Mouse (Mus musculus) gastrocnemius, postnatal 25 days (tissue): ENCODE measurements at regions not wholly inside any gene's neighbourhood (a gene's known extent, or its start where the extent isn't known, plus 50 kb on each side); places are given as distances from the start of the nearest gene placed in this dataset.

ENCODE experiments used
- DNase-seq: peaks from one replicate; pipeline ENCODE4 v3.0.0; 2022

DNA sequence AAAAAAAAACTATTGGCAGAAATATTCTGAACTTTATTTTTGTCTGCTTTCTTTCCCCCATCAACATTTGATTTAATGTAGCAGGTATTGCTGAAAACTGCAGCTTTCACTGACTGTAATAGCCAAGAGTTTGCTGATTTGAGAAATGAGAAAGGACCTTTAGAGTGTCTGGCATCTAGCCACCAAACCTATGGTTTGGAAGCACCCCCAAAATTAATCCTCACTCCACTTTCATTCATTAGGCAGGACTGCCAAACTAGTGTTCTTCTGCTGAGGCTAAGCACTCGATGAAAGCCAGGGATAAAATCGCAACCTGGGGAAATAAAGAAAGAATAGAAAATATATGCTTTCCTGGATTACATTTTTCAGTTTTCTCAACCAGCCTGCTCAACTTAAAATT lies 320.4 kb downstream of the Atp6ap1l start:
- no peak for DNase-seq

DNA sequence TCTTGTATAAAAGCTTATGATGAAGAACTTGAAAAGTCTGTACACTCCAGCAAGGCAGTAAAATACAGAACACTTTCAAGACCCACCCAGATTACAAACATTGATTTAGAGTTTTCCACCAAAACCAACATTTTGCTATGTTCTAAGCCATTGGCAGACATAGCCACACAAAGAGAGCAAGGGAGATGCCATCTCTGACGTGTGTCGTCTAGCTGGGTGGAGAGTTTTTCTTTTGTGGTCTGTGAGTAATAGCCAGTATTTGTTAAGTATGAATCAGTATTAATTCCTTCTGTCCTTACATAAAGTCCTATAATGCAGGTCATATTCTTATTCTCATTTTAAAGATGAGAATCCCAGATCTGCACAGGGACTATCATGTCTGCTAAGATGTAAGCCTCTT lies 329.8 kb downstream of the Atp6ap1l start:
- DNase-seq = no peak

DNA sequence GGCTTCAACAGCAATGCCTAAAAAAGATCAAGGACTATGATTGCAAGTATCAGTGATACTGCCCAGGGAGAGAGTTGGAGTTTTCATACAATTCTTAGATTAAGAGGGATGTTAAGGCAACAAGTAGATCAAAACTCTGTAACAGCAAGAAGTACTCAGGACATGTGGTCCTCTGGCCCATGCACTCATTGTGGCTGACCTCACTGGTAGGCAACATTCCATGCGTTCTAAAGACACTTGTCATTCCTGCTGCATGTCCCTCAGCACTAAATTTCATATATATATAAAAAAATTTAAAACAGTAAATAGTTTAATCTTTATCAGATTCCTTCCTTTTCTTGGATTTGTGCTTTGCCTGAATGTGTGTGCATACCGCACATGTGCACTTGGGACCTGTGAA lies 332.6 kb downstream of the Atp6ap1l start:
- no peak for DNase-seq

DNA sequence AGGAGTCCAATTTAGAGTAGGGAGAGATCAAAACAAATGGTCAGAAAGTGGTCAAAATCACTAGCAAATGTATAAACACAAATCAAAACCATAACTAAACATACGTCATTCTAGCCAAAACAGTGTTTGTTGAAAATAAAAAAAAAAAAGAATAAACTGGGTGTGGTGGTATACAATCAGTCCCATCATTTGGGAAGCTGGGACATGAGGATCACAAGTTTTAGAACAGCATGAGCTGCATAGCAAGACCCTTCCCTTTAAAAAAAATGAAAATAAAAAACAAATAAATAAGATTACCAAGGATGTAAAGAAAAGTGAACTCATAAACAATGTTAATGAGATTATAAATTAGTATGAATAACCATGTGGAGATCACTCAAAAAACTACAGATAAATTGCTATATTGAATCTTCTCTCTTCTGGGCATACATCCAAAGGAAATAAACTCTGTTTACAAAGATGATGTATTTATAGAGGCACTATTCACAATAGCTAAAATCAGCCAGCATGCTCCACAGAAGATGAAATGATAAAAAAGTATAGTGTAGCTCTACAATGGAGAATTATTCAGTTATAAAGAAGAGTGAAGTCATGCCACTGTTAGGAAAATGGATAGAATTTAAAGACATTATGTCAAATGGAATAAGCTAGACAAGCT lies 341.8 kb downstream of the Atp6ap1l start:
- DNase-seq = no peak

DNA sequence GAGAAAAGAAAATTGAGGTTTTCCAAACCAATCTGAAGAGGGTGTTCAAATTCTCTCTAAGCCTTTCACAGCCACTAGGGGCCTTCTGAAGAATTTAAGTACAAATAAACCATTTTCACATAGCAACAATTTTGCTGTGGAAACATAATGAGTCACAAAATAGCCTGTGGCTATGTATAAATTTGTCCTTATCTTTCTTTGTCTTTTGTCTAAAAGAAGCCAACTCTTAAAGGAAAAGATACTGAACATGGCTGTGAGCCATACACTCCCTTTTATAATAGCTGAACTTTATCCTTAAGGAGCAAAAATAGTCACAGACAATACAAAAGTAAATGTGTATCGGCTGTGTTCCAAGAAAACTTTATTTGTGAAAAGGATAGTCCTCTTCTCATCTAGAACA lies 345.1 kb downstream of the Atp6ap1l start:
- no peak for DNase-seq

DNA sequence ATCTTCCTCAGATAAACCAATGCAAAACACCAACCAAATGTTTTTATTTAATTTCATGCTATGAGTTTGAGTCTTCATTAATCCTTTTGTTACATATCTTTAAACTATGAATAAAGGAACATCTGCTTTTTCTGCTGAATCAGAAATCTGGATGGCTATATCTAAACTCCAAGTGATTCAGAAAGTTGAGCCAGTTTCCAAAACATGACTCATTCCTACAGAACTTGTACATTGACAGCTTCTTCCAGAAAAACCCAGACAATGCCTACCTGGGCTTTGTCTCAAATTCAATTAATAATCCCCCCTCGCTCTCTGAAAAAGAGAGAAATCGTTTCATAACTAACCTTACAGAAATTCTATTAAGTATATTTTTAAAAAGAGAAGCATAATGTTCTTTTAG lies 345.7 kb downstream of the Atp6ap1l start:
- DNase-seq = no peak

DNA sequence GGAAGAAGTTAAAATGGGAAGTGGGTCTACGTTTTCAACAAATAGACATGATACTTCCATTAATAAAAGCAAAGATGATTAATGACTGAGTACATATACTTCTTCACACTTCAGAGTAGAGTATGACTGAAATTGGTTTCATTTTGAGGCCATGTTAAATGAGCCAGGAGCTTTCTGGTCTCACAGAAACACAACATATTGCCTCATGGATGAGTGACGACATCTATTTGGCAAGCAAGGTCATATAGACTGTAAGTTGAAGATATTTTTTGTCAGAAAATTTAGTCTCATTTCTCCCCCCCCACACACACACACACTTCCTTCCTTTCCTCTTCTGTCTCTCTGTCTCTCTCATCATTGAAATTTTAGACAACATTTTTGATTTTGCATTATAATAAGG lies 354.0 kb downstream of the Atp6ap1l start:
- DNase-seq = no peak

DNA sequence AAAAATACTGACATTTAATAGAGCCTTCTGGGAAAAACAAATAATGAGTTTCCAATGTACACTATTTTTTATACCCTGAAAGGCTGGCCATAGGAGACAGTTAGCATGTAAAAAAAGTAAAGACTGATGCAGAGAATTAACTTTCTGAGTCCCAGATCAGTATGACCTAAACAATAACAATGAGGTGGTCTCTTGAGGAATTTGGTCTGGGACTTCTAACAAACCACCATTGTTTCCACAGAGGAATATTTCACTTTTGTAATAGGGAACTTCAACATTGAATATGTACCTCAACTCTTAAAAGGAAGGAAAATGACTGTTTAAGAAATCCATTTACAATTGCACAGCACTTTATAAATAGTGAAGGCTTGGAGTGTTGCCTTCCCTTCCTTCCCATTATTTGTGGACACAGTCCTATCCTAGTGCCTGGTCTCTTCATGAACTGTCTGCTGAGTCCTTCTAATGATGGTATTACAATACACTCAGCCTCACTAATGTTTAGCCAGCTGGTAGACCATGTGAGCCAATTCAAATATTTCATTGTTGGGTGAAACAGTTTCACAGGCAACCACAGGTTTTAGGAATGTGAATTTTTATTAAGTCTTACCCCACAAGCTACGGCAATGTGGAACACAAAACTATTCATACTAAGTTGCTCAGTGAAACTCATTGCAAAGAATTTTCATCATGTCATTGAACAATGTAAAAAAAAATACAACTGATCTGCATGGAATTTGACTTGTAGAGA lies 358.7 kb downstream of the Atp6ap1l start:
- no peak for DNase-seq

DNA sequence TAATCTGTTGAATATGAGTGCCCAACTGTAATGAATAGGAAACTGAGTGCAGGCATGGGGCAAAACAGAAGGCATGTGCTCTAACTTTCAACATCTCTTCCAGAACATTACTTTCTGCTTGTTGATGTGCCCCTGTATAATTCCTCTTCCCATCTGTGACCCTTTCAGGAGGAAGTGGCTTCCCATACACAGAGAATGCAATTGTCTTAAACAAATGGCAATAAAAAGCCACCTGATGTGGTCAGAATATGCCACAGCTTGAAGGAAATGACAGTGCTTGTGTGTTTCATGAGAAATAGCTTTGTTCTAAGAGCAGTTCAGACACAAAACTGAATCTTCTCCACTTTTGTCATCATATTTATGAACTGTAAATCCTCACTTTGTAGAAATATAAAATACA lies 359.3 kb downstream of the Atp6ap1l start:
- DNase-seq = no peak

DNA sequence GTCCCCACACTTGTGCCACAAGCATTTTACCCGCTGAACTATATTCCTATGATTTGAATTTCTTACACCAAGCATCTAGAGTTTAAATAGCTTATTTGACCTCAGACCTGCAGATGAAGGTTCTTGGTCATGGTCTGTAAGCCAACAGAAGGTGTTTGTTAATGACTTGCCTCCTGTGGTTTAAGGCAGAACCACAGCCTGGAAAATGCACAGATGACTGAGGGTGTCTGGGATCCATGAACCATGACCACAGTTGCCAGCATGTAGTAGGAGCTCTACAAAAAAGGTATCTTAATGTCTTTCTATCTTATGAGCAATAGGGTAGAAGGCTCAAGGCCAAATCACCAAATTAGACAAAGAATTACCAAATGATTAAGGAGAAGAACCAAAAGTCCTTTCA lies 367.6 kb downstream of the Atp6ap1l start:
- DNase-seq = no peak

DNA sequence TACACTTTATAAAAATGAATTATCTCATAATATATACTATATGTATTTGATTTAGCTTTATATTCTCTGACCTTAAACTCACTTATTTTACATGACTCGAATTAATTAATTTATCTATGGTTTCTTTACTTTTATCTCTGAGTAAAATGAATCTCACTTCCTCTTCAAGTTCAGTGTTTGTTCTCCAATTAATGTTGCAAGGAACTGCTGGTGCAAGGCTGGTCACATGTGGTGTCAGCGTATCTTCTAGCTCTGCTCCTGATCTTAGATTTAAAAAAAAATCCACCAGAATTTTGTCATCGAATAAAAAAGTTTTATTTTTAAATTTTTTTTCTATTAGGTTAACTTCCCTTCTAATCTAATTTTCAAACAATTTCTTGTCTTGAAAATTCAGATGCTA lies 378.2 kb downstream of the Atp6ap1l start:
- DNase-seq = no peak

DNA sequence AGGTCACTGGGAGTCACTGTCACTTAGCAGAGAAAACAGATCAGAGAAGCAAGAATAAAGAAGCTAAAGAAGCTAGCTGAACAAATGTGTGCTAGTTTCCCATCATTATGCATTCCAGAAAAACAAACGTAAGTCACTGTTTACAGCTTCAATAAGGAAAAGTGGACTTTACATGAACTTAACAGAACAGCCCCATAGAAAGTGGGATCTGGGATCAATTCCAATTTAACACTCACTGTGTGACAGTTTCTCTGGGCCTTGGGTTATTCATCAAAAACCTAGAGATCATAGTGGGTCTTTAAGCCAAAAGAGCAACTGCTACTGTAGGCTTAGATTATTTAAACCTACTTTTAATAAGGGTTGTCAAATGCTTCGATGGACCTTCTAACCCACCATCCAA lies 379.4 kb downstream of the Atp6ap1l start:
- no peak for DNase-seq

DNA sequence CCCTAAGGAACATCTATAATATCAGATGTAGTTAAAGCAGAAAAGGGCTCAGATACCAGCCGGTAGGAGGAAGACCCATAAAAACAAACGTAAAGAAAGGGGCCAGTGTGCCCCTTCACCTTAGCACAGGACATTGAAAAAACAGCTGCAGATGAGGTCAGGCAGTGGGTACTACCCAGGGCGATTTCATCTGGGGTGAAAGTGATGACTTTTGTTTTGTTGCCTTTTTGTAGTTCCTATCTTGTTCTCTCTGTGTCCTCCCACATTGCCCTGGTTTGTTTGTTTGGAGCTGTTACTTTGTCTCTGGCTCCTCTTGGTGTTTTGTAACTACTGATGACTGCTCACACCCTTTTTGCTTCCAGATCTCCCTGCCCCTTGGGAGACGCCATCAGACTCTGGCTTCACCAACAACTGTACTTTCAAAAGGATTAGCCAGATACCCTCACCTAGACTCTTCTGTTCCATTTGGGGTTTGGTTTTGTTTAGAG lies 383.4 kb downstream of the Atp6ap1l start:
- DNase-seq = no peak

DNA sequence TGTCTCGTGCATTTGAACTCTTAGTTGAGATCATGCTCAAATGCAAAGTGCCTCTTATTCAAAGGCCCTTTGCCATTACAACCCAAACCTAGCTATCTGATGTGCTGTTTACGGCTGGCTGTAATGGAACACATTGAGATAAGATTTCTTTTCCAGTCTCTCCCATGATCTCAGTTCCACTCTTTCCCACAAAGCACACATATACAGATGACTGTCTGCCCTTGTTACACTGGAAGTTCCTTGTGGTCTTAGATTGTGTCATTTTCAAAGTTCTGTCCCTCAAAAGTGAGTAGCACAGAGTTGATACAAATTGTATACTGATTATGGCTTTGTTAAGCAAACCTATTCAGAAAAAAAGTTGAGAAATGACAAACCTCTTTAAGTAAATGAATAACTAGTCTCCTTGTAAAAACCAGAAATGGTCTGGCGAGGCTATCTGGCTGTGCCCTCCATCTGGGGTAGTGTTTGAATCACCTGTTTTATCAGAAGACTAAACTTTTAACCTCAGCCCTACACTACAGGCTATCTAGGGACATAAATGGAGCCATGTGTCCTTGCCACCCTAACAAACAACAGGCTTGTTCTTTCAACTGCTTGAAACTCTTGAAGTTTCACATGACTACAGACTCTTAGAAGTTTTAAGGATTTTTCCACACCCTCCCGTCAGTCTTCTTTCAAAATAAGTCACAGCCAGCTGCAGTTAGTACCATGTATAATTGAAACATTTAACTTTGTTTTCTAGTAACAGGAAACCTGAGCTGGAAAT lies 384.0 kb downstream of the Atp6ap1l start:
- no peak for DNase-seq

DNA sequence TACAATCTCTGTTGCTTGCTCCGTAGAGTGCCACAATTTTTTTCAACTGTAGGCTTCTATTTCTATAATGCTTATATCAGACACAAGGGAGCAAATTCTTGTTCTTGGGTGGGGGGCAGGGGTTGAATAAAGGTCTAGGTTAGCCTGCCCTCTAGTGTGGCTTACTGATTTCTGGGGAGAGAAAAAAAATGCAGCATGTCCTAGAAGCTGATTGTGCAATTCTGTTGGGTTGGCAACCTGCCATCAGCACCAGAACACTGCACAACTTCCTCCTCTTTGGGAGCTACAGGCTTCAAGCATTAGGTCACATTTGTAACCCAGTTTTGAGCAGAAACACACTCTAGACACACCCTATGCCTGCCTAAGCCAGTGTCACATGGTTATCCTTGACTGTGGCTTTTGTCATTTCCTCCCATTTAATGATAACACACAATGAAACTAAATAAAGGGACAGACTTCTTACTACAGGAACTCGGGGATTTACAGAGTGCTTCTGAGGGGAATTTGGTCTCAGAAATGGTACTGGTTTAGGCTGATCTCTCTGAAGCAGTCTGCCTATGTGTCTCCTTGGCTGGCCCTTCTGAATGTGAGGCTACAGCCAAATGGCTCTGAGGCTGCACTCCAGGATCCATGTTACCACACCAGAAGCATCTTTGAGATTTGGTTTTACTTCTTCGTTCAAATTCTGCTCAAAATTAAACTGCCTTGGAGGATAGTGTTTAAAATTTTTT lies 389.2 kb downstream of the Atp6ap1l start:
- DNase-seq = peak; percentile 73

DNA sequence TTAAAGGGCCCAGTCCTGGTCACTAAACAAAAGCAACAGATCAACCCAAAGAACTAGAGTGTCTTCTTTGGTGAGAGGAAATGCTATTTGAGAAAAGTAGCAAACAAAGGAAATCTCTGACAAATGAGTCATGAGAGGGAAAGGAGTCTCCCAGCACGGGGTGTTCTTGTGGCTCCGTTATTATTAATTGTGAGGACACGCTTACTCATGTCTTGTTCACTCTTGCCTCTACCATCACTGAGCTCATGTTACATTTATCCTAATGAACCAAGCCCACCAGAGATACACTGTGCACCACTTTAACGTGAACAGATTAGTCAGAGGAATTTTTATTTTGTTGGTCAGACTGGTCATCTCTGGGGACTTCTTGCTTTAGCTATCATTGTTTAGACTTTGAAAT lies 391.3 kb downstream of the Atp6ap1l start:
- DNase-seq = no peak

DNA sequence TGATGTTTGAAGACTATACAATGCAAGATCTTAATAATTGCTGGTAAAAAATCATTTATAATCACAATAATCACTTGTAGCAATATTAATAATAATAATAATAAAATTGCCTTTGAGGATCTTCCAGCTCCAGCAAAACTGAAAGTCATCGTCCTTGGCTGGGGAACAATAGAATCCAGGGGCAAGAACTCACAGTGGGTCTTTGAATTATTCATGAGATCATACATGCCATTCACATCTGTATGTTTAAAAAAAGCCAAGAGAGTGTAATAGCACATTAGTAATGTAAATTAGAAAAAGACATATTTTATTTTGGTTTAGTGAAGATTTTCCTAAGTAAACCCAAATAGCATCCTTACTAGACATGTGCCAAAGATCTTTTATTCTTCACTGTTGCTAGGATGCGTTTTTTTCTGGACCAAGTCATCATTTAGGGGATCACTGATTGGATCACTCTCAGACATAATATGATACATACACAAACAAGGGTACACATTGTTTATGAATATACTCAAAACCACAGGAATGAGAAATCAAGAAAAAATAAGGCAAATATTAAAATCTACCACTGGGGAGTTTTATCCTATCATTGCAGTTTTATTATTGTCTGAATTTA lies 392.3 kb downstream of the Atp6ap1l start:
- no peak for DNase-seq

DNA sequence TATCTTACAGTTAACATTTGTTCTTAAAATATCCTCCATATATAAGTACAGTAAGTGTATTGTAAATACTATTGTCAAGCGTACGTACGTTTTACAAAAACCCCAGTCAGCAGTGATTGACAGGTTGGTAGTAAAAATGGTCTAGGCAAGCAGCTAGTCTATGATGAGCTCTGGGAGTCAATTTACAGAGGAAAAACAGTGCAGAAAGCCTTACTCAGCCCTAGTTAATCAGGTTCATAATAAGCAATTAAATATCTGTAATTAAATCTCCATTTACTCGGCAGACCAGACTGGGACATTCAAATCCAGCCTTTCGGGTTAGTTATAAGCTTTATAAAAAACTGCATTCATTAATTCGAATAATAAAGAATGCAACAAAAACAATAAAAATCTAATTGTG lies 394.7 kb downstream of the Atp6ap1l start:
- no peak for DNase-seq

DNA sequence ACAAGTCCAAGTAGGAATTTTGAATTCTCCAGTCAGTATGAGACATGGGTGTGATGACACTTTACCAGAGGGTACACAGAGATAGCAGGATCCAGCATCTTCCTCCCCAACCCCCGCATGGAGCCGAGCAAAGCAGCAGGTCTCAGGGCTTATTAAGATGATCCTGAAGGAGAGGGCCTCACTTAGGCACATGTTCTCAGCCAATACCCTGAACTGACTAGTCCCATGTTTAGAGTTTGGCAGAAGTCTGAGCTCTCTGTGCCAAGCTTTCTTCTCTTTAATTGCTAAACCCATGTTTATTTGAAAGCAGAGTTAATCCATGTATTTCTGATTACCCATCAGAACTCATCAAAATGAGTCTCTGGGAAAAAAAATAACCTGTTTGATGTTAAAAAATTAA lies 402.0 kb downstream of the Atp6ap1l start:
- DNase-seq = no peak

DNA sequence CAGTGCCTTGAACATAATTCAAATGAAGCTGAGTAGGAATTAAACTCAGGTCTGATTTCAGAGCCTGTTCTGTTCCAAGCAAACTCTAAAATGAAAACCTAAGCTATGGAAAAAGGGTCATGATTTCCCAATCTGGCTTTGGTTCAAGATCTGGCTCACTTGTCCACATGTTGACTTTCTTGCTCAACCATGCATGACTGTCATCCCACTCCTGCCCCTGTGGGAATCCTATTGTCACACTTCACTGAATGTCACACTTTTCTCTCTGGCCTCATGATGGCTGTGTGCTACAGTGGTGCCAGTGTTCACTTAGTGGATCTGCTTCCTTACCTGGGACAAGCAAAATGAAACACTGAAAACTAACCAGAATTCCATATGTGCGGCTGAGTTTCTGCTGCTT lies 403.0 kb downstream of the Atp6ap1l start:
- no peak for DNase-seq

DNA sequence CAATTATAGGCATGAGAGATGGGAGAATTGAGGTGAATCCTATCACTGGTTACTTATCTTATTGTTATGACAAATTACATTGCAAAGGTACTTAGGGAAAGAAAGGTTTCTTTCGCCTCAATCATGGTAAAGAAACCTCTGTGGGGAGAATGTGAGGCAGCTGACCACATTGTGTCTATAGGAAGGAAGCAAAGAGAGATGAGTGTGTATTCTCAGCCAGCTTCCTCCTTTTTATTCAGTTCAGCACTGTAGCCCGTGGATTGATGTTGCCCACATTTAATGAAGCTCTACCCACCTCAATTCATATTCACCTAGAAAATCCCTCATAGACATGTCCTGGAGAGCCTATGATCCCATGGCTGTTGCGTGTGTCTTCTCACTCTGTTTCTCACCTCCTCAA lies 406.2 kb downstream of the Atp6ap1l start:
- no peak for DNase-seq

DNA sequence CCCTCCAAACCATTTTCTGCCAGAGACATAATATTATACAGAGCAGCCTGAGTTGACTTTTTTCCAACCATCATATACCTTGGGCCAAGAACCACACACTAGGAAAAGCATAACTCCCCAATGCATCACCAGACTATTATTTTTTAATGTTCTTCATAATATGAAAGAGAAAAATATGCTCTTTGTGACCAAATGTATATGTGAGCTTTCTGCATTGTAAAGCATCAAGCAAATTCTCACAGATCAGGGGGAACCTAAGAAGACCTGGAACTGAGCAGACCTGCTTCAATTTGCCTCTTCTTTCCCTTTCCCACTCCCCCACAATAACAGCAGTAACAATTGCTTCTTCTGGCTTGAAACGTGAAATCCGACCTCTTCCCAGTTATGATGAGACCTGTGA lies 407.6 kb downstream of the Atp6ap1l start:
- DNase-seq = no peak
